Mouse (Mus musculus) MEL (cell line): ENCODE data around the gene Clca2. TPM values are rescaled to one million over a fixed set of nuclear protein-coding genes. Genes with fewer than 3 reads are reported as not detected.

ENCODE experiments used
- DNase-seq: peaks from one replicate; pipeline ENCODE4 v3.0.0; 2011; ENCODE audit warnings: low read depth, low spot score
- H3K27ac ChIP-seq: 2 replicates; pipeline ENCODE4 v1.5.1; 2012; ENCODE audit warnings: low read depth, mild to moderate bottlenecking, control low read depth, low read length, moderate library complexity; ENCODE audit not compliant: control insufficient read depth
- H3K27me3 ChIP-seq, 2 experiments: fragments of 150-350 bp in 1 of 2; sonication (generic) in 1 of 2; 2 replicates each; pipeline ENCODE4 v1.6.1; 2012; ENCODE audit warnings: low read length in 2 of 2, mild to moderate bottlenecking in 2 of 2, improper control_type of control experiment in 1 of 2, moderate library complexity in 1 of 2; ENCODE audit not compliant: insufficient read depth in 2 of 2, control insufficient read depth in 1 of 2
- H3K36me3 ChIP-seq, 2 experiments: 2 replicates each; pipeline ENCODE4 v1.6.1; 2012 to 2014; ENCODE audit warnings: low read length in 2 of 2, improper control_type of control experiment in 1 of 2, inconsistent platforms in 1 of 2, mild to moderate bottlenecking in 1 of 2; ENCODE audit not compliant: insufficient read depth in 2 of 2, control insufficient read depth in 1 of 2
- H3K4me1 ChIP-seq, 2 experiments: fragments of 150-350 bp in 1 of 2; sonication (generic) in 1 of 2; 2 replicates each; pipeline ENCODE4 v1.6.1; 2012; ENCODE audit warnings: low read length in 2 of 2, improper control_type of control experiment in 1 of 2, mild to moderate bottlenecking in 1 of 2; ENCODE audit not compliant: insufficient read depth in 2 of 2, control insufficient read depth in 1 of 2
- H3K4me3 ChIP-seq, 2 experiments: fragments of 150-350 bp in 1 of 2; sonication (generic) in 1 of 2; 2 replicates each; pipeline ENCODE4 v1.5.1; 2012; ENCODE audit warnings: low read depth in 2 of 2, low read length in 2 of 2, mild to moderate bottlenecking in 2 of 2, moderate library complexity in 2 of 2, control low read depth in 1 of 2, improper control_type of control experiment in 1 of 2; ENCODE audit not compliant: control insufficient read depth in 1 of 2, insufficient read depth in 1 of 2
- H3K79me2 ChIP-seq: 2 replicates; pipeline ENCODE4 v1.6.1; 2012; ENCODE audit warnings: mild to moderate bottlenecking, low read length, moderate library complexity; ENCODE audit not compliant: control insufficient read depth, poor library complexity, insufficient read depth
- H3K9ac ChIP-seq: 2 replicates; pipeline ENCODE4 v1.6.1; 2012; ENCODE audit warnings: low read depth, mild to moderate bottlenecking, control low read depth, low read length, moderate library complexity; ENCODE audit not compliant: control insufficient read depth, poor library complexity, severe bottlenecking
- H3K9me3 ChIP-seq: fragments of 150-350 bp; sonication (generic); replicated peaks from 2 replicates; pipeline ENCODE4 v1.6.1; 2012; ENCODE audit warnings: mild to moderate bottlenecking, low read length, improper control_type of control experiment, moderate library complexity; ENCODE audit not compliant: insufficient read depth
- BHLHE40 ChIP-seq: IDR thresholded peaks from 2 replicates; pipeline ENCODE4 v1.6.1; 2012; ENCODE audit warnings: low read depth, mild to moderate bottlenecking, inconsistent platforms, low read length, improper control_type of control experiment, borderline replicate concordance
- CHD1 ChIP-seq: IDR thresholded peaks from 2 replicates; pipeline ENCODE4 v1.6.1; 2012; ENCODE audit warnings: low read depth, mild to moderate bottlenecking, inconsistent platforms, low read length, improper control_type of control experiment
- CHD2 ChIP-seq: IDR thresholded peaks from 2 replicates; pipeline ENCODE4 v1.6.1; 2011; ENCODE audit warnings: low read length, improper control_type of control experiment
- CTCF ChIP-seq, 3 experiments: IDR thresholded peaks in 2 of 3; conservative IDR thresholded peaks in 1 of 3; 2 replicates each; pipeline ENCODE4 v1.5.1; 2011 to 2012; ENCODE audit warnings: low read length in 3 of 3, low read depth in 2 of 3, mild to moderate bottlenecking in 2 of 3, improper control_type of control experiment in 1 of 3, inconsistent platforms in 1 of 3, mixed read lengths in 1 of 3, moderate library complexity in 1 of 3; ENCODE audit not compliant: control insufficient read depth in 1 of 3, insufficient read depth in 1 of 3, poor library complexity in 1 of 3, severe bottlenecking in 1 of 3
- E2F4 ChIP-seq: IDR thresholded peaks from 2 replicates; pipeline ENCODE4 v1.6.1; 2011; ENCODE audit warnings: low read depth, low read length, improper control_type of control experiment, borderline replicate concordance
- ELF1 ChIP-seq: IDR thresholded peaks from 2 replicates; pipeline ENCODE4 v1.6.1; 2014; ENCODE audit warnings: low read depth, mild to moderate bottlenecking, inconsistent platforms, low read length, improper control_type of control experiment, moderate library complexity
- EP300 ChIP-seq, 2 experiments: IDR thresholded peaks; 2 replicates each; pipeline ENCODE4 v1.6.1; 2011; ENCODE audit warnings: improper control_type of control experiment in 2 of 2, low read length in 2 of 2, low read depth in 1 of 2, mild to moderate bottlenecking in 1 of 2
- GABPA ChIP-seq: IDR thresholded peaks from 2 replicates; pipeline ENCODE4 v1.6.1; 2012; ENCODE audit warnings: low read depth, mild to moderate bottlenecking, inconsistent platforms, low read length, improper control_type of control experiment, moderate library complexity
- GATA1 ChIP-seq: IDR thresholded peaks from 2 replicates; pipeline ENCODE4 v1.6.1; 2011; ENCODE audit warnings: low read depth, low read length, improper control_type of control experiment
- JUND ChIP-seq: IDR thresholded peaks from 2 replicates; pipeline ENCODE4 v1.6.1; 2011; ENCODE audit warnings: low read depth, mild to moderate bottlenecking, improper control_type of control experiment, low read length
- KAT2A ChIP-seq: conservative IDR thresholded peaks from 2 replicates; pipeline ENCODE4 v1.6.1; 2012; ENCODE audit warnings: low read depth, low read length, improper control_type of control experiment, inconsistent platforms
- MAX ChIP-seq: IDR thresholded peaks from 2 replicates; pipeline ENCODE4 v1.6.1; 2011; ENCODE audit warnings: low read length, improper control_type of control experiment
- MXI1 ChIP-seq: IDR thresholded peaks from 2 replicates; pipeline ENCODE4 v1.6.1; 2011; ENCODE audit warnings: mild to moderate bottlenecking, low read depth, low read length, improper control_type of control experiment
- NRF1 ChIP-seq: IDR thresholded peaks from 2 replicates; pipeline ENCODE4 v1.6.1; 2014; ENCODE audit warnings: low read depth, mild to moderate bottlenecking, inconsistent platforms, low read length, improper control_type of control experiment, moderate library complexity; ENCODE audit not compliant: poor library complexity, insufficient read depth, severe bottlenecking
- POLR2A ChIP-seq, 2 experiments: IDR thresholded peaks; 2 replicates each; pipeline ENCODE4 v1.6.1; 2011 to 2012; ENCODE audit warnings: low read length in 2 of 2, mild to moderate bottlenecking in 2 of 2, control low read depth in 1 of 2, improper control_type of control experiment in 1 of 2, low read depth in 1 of 2, moderate library complexity in 1 of 2; ENCODE audit not compliant: control insufficient read depth in 1 of 2, insufficient read depth in 1 of 2, poor library complexity in 1 of 2
- POLR2AphosphoS2 ChIP-seq: IDR thresholded peaks from 2 replicates; pipeline ENCODE4 v1.6.1; 2011; ENCODE audit warnings: low read length, improper control_type of control experiment
- POLR2AphosphoS5 ChIP-seq: IDR thresholded peaks from 2 replicates; pipeline ENCODE4 v1.6.1; 2012; ENCODE audit warnings: low read depth, borderline replicate concordance, mild to moderate bottlenecking, inconsistent platforms, low read length, moderate library complexity, mixed read lengths
- RAD21 ChIP-seq: IDR thresholded peaks from 2 replicates; pipeline ENCODE4 v1.6.1; 2011; ENCODE audit warnings: mild to moderate bottlenecking, low read depth, low read length, improper control_type of control experiment
- RCOR1 ChIP-seq: IDR thresholded peaks from 2 replicates; pipeline ENCODE4 v1.6.1; 2012; ENCODE audit warnings: low read depth, mild to moderate bottlenecking, inconsistent platforms, low read length, improper control_type of control experiment
- SMC3 ChIP-seq: IDR thresholded peaks from 2 replicates; pipeline ENCODE4 v1.6.1; 2011; ENCODE audit warnings: low read depth, low read length, improper control_type of control experiment
- TAL1 ChIP-seq: IDR thresholded peaks from 2 replicates; pipeline ENCODE4 v1.6.1; 2012; ENCODE audit warnings: mild to moderate bottlenecking, inconsistent platforms, low read length, moderate library complexity, mixed read lengths
- TCF12 ChIP-seq: IDR thresholded peaks from 2 replicates; pipeline ENCODE4 v1.6.1; 2014; ENCODE audit warnings: low read depth, mild to moderate bottlenecking, inconsistent platforms, low read length, improper control_type of control experiment, moderate library complexity
- UBTF ChIP-seq: IDR thresholded peaks from 2 replicates; pipeline ENCODE4 v1.6.1; 2012; ENCODE audit warnings: low read depth, mild to moderate bottlenecking, inconsistent platforms, low read length, improper control_type of control experiment, moderate library complexity, borderline replicate concordance; ENCODE audit not compliant: insufficient read depth
- USF1 ChIP-seq: IDR thresholded peaks from 2 replicates; pipeline ENCODE4 v1.6.1; 2014; ENCODE audit warnings: low read depth, mild to moderate bottlenecking, inconsistent platforms, low read length, improper control_type of control experiment, moderate library complexity
- ZC3H11A ChIP-seq: IDR thresholded peaks from 2 replicates; pipeline ENCODE4 v1.6.1; 2012; ENCODE audit warnings: low read depth, mild to moderate bottlenecking, inconsistent platforms, low read length, improper control_type of control experiment
- ZKSCAN1 ChIP-seq: IDR thresholded peaks from 2 replicates; pipeline ENCODE4 v1.6.1; 2012; ENCODE audit warnings: low read depth, mild to moderate bottlenecking, inconsistent platforms, low read length, improper control_type of control experiment, moderate library complexity
- ZMIZ1 ChIP-seq: IDR thresholded peaks from 2 replicates; pipeline ENCODE4 v1.6.1; 2012; ENCODE audit warnings: low read depth, mild to moderate bottlenecking, inconsistent platforms, low read length, improper control_type of control experiment, moderate library complexity
- ZNF384 ChIP-seq: IDR thresholded peaks from 2 replicates; pipeline ENCODE4 v1.6.1; 2012; ENCODE audit warnings: low read depth, mild to moderate bottlenecking, inconsistent platforms, low read length, improper control_type of control experiment
- polyA plus RNA-seq, 2 experiments: library from polyadenylated mRNA; stranded (reverse) in 1 of 2; unstranded in 1 of 2; fragments of >175 nt in 1 of 2; fragments of >200 nt in 1 of 2; gene quantifications; 2 replicates each; pipeline versions ENCODE4 v1.2.1 to v1.2.4; 2012; ENCODE audit warnings: low replicate concordance in 2 of 2, low read depth in 1 of 2; ENCODE audit not compliant: insufficient read length in 2 of 2, insufficient read depth in 1 of 2, missing spikeins in 1 of 2
- total RNA-seq: library from RNA; depleted of rRNA; stranded (reverse); fragments of 300-350 nt; gene quantifications from 2 replicates; pipeline ENCODE4 v1.2.3, GENCODE M21; 2012

Clca2 gene
- total and polyA plus RNA-seq, 3 experiments, result not detected

- Histone ChIP-seq H3K9me3 (no peaks in the 10 kb centered on the region), H3K27me3 (no peaks in the 10 kb centered on the region), H3K36me3 (peaks cover 0 to 3% of the 10 kb centered on the region in 2 experiments; a peak in 2 of 4 replicates), H3K4me3 (peak overlapping the region; percentile 2 to 34; a peak in 2 of 4 replicates), H3K4me1 (peaks cover 0 to 14% of the 10 kb centered on the region in 2 experiments; a peak in 3 of 4 replicates), H3K9ac (no peak overlapping the region), H3K27ac (no peak overlapping the region), H3K79me2 (no peaks in the 10 kb centered on the region)
- DNase-seq, result no peak
- TF ChIP-seq POLR2AphosphoS2 (no peak), GATA1 (no peak), UBTF (no peak), CTCF (IDR thresholded peaks at IDR 0.05 in 2 of 3, conservative IDR thresholded peaks at IDR 0.05 in 1 of 3; ENCODE audit: control insufficient read depth in 1 of 3, insufficient read depth in 1 of 3, low read depth in 2 of 3, low read length in 3 of 3, poor library complexity in 1 of 3, severe bottlenecking in 1 of 3) (no peak), ELF1 (no peak), BHLHE40 (no peak), MAX (no peak), NRF1 (no peak), CHD1 (no peak), SMC3 (no peak), ZKSCAN1 (no peak), MXI1 (no peak), CHD2 (no peak), GABPA (no peak), KAT2A (no peak), RCOR1 (no peak), TCF12 (no peak), ZC3H11A (no peak), USF1 (no peak)
These were observed 2.8 kb upstream of the Clca2 start for GRCm38 (mm10) chr3:145101891-145102555.

- no peaks in the 10 kb centered on the region for H3K27me3 ChIP-seq
- no peaks in the 10 kb centered on the region for H3K4me1 ChIP-seq
- DNase-seq, result no peak
- no peak overlapping the region for H3K9ac ChIP-seq
- no peaks in the 10 kb centered on the region for H3K9me3 ChIP-seq
- H3K27ac ChIP-seq, result no peak overlapping the region
- no peak for TF ChIP-seq RAD21
- TF ChIP-seq JUND, result no peak
- TF ChIP-seq EP300 (IDR thresholded peaks at IDR 0.05; ENCODE audit: low read depth in 1 of 2, low read length in 2 of 2), result no peak
- TF ChIP-seq GABPA, result no peak
- TF ChIP-seq RCOR1, result no peak
- TF ChIP-seq CHD2, result no peak
- TF ChIP-seq TAL1, result no peak
- TF ChIP-seq CTCF (IDR thresholded peaks at IDR 0.05 in 2 of 3, conservative IDR thresholded peaks at IDR 0.05 in 1 of 3; ENCODE audit: control insufficient read depth in 1 of 3, insufficient read depth in 1 of 3, low read depth in 2 of 3, low read length in 3 of 3, poor library complexity in 1 of 3, severe bottlenecking in 1 of 3), result no peak
- no peak for TF ChIP-seq E2F4
- no peak for TF ChIP-seq POLR2A (IDR thresholded peaks at IDR 0.05; ENCODE audit: control insufficient read depth in 1 of 2, insufficient read depth in 1 of 2, low read depth in 1 of 2, low read length in 2 of 2, poor library complexity in 1 of 2)
- no peak for TF ChIP-seq ZMIZ1
- no peak for TF ChIP-seq MAX
- no peak for TF ChIP-seq ZNF384
- no peak for TF ChIP-seq POLR2AphosphoS5
- TF ChIP-seq UBTF, result no peak
- no peak overlapping the region for H3K4me3 ChIP-seq
- H3K79me2 ChIP-seq, result no peaks in the 10 kb centered on the region
- no peaks in the 10 kb centered on the region; a peak in 1 of 4 replicates for H3K36me3 ChIP-seq
These were observed 11.2 kb downstream of the Clca2 start for GRCm38 (mm10) chr3:145087857-145088598.
